Mouse (Mus musculus) lung, adult 2 months (tissue): ENCODE results near the gene Cd8a. TPM values are rescaled to one million over a fixed set of nuclear protein-coding genes. Genes with fewer than 3 reads are reported as not detected.

ENCODE experiments used
- DNase-seq: peaks from one replicate; pipeline ENCODE4 v3.0.0; 2022
- H3K4me1 ChIP-seq: fragments of 200-500 bp; 2 replicates; pipeline ENCODE4 v1.6.1; 2011; ENCODE audit warnings: low read length; ENCODE audit not compliant: control insufficient read depth, insufficient read depth
- H3K4me3 ChIP-seq: fragments of 200-500 bp; replicated peaks from 2 replicates; pipeline ENCODE3; 2011; ENCODE audit warnings: low read depth, mild to moderate bottlenecking, control low read depth, low read length; ENCODE audit errors: extremely low read depth
- CTCF ChIP-seq: fragments of 200-500 bp; IDR thresholded peaks from 2 replicates; pipeline ENCODE4 v1.5.1; 2011; ENCODE audit warnings: mild to moderate bottlenecking, low read length, control low read depth; ENCODE audit not compliant: insufficient read depth
- POLR2A ChIP-seq: fragments of 200-500 bp; IDR thresholded peaks from 2 replicates; pipeline ENCODE4 v1.6.1; 2011; ENCODE audit warnings: low read depth, mild to moderate bottlenecking, control low read depth, low read length, borderline replicate concordance; ENCODE audit errors: extremely low read depth
- WGBS: fragments of 180-500 bp; shearing (Covaris S2); methylation state at CpG from one replicate; pipeline ENCODE4 v1.1.7; 2018; 5-methylcytosine and 5-hydroxymethylcytosine counted together
- polyA plus RNA-seq: library from polyadenylated mRNA; depleted of rRNA; stranded (reverse); fragments of >200 nt; gene quantifications from 2 replicates; pipeline ENCODE4 v1.2.3, GENCODE M21; 2012; rRNA removed

The Cd8a gene
- polyA plus RNA-seq, 1 experiment: 2.4 TPM

DNA sequence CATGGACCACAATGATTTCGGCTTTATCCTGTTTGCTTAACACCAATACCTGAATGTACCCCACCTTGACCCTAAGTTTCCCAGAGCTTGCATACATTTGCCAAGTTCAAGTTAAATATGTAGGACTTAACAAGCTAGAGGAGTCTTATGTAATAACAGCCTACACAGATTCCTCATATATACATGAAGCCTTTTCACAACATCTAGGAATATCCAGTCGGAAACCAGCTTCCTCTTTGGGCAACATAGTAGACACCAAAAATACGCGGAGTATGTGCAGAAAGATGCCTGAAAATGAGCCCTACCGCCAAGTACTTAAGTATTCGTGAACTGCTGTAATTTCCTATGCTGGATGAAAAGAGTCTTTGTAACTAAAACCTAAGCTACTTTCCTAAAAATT is 52.5 kb downstream of the Cd8a start:
- no peak for TF ChIP-seq CTCF
- TF ChIP-seq POLR2A: no peak
- H3K4me1 ChIP-seq: peaks cover 8% of the 10 kb centered on the region
- H3K4me3 ChIP-seq: no peak overlapping the region
- DNase-seq: no peak
- WGBS: 85% methylated on average over 6 of the region's 6 CpGs

DNA sequence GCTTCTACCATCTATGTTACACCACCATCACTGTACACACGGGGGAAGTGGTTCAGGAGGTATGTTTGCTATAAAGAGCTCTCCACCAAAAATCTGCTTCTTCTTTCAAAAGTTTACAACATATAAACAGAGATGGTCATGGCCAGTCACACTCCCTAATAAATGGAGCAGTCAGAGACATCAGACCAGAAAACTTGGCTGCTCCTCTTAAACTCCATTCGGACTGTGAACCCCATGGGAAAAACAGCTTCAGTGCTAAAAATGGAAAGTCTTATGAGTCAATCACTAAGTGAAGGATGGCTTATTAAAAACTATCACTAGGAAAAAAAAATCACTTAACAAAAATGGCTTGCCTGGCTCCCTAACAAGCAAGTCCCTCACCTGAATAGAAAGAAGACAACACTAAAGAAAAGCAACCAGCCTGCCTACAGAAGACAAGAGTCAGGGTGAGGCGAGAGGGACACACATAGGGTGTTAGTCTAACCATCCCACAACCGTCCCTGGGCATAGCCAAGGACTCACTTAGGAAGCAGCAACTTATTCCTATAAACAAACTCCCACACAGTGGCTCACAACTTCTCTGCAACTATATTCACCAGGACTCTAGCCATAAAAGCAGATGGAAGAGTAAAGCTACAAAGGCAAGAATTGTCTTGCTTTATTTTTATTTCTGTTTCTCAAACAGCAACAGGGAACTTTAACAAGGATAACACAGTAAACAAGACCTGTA is 54.9 kb downstream of the Cd8a start:
- no peak for DNase-seq
- TF ChIP-seq POLR2A (no peak), CTCF (no peak)
- WGBS: 71% methylated on average over 4 of the region's 4 CpGs
- H3K4me3 ChIP-seq: no peak overlapping the region
- H3K4me1 ChIP-seq: peaks cover 5% of the 10 kb centered on the region

Other genes starting within 250 kb of the Cd8a start
- gene Thnsl2, start 229.0 kb upstream of the Cd8a start, polyA plus RNA-seq: 8.1 and 9.1 TPM in 2 replicates
- gene Fabp1, start 173.6 kb upstream of the Cd8a start, polyA plus RNA-seq: 4.7 and 12.7 TPM in 2 replicates
- gene Krcc1, start 101.8 kb upstream of the Cd8a start, polyA plus RNA-seq: 6.9 and 11.0 TPM in 2 replicates
- gene Smyd1, start 51.2 kb upstream of the Cd8a start, polyA plus RNA-seq: 2.3 and 7.0 TPM in 2 replicates
- 2.5 and 3.0 TPM in 2 replicates for gene Cd8b1, start 50.6 kb upstream of the Cd8a start, polyA plus RNA-seq
- gene Rmnd5a, start 67.2 kb downstream of the Cd8a start, polyA plus RNA-seq: 17.0 and 26.4 TPM in 2 replicates
- 14.7 and 21.4 TPM in 2 replicates for gene Rnf103, start 120.5 kb downstream of the Cd8a start, polyA plus RNA-seq
- 32.8 and 53.9 TPM in 2 replicates for gene Chmp3, start 170.4 kb downstream of the Cd8a start, polyA plus RNA-seq